Mouse (Mus musculus): ENCODE measurements around the gene Slc40a1. TPM values are rescaled to one million over a fixed set of nuclear protein-coding genes. Genes with fewer than 3 reads are reported as not detected.

Gene Slc40a1
- polyA plus RNA-seq, 1 experiment from 2014 or later: 26.0 TPM

DNA sequence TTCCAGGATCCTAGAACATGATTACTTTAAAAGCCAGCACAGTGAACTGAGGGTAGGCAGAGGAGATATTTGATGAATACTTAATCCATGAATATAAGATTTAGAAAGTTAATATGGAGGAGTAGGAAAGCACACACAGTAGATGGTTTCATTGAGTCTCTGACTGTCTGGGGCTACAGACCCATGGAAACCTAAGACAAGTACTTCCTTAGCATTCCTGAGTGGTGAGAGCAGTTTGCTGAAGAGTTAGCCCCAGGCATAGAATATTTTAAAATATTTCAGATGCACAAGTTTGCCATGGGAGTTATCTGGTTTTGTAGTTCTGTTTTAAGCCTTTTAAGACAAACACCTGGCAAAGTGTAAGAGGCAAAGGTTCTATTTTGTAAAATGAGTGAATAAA, 65.2 kb downstream of the Slc40a1 start:
- H3K4me3 ChIP-seq (ENCODE audit: control insufficient read depth in 1 of 2, insufficient read depth in 1 of 2, low read depth in 1 of 2, low read length in 2 of 2): no peak overlapping the region
- no peak overlapping the region for H3K9ac ChIP-seq (ENCODE audit: low read length)
- H3K4me2 ChIP-seq (ENCODE audit: low read length): no peak overlapping the region
- ATAC-seq (ENCODE audit: insufficient number of reproducible peaks, insufficient read depth, low FRiP score, low read depth): no peak
- H3K36me3 ChIP-seq (ENCODE audit: control insufficient read depth, insufficient read depth, low read length): no peaks in the 10 kb centered on the region
- H3K27me3 ChIP-seq (ENCODE audit: control insufficient read depth, insufficient read depth, low read length): no peaks in the 10 kb centered on the region
- no peaks in the 10 kb centered on the region for H3K9me3 ChIP-seq (ENCODE audit: control insufficient read depth, low read length)
- peaks cover 12 to 28% of the 10 kb centered on the region in 2 experiments for H3K4me1 ChIP-seq (ENCODE audit: control insufficient read depth in 2 of 2, insufficient read depth in 2 of 2, low read length in 2 of 2)
- no peak overlapping the region; a peak in 1 of 4 replicates for H3K27ac ChIP-seq (replicated peaks in 1 of 2; ENCODE audit: control insufficient read depth in 1 of 2, insufficient read depth in 1 of 2, low read depth in 2 of 2, low read length in 2 of 2)

DNA sequence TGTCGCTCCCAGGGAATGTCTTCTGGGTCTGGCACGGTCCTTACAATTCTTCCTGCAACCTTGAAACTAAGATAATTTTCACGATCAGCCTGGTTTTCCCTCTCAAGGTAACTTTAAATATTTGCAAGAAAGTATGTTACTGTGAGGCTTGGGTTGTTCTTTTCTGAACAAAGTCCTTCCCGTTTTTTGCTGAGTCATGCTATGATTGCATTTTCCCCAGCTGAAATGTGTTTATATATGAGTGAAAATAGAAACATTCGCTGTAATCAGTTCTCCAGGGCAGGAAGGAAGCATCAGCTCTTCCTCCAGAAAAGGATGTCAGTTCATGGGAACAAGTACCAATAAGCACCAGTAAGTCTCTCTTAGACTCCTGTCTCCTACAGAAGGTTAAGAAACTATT, 66.0 kb downstream of the Slc40a1 start:
- Histone ChIP-seq H3K9me3 (ENCODE audit: control insufficient read depth, low read length) (no peaks in the 10 kb centered on the region), H3K4me1 (ENCODE audit: control insufficient read depth in 2 of 2, insufficient read depth in 2 of 2, low read length in 2 of 2) (peaks cover 8 to 21% of the 10 kb centered on the region in 2 experiments), H3K27me3 (ENCODE audit: control insufficient read depth, insufficient read depth, low read length) (no peaks in the 10 kb centered on the region), H3K4me2 (ENCODE audit: low read length) (peak overlapping the region; percentile 5; the same call in 1 of the 2 replicates), H3K9ac (ENCODE audit: low read length) (no peak overlapping the region), H3K27ac (replicated peaks in 1 of 2; ENCODE audit: control insufficient read depth in 1 of 2, insufficient read depth in 1 of 2, low read depth in 2 of 2, low read length in 2 of 2) (peak overlapping the region in 1 of 2 experiments; percentile 41; a peak in 1 of 4 replicates), H3K36me3 (ENCODE audit: control insufficient read depth, insufficient read depth, low read length) (no peaks in the 10 kb centered on the region), H3K4me3 (ENCODE audit: control insufficient read depth in 1 of 2, insufficient read depth in 1 of 2, low read depth in 1 of 2, low read length in 2 of 2) (no peak overlapping the region)
- WGBS: 38% methylated on average over 5 of the region's 5 CpGs
- ATAC-seq (ENCODE audit: insufficient number of reproducible peaks, insufficient read depth, low FRiP score, low read depth): no peak

Other genes with a start within 250 kb of the Slc40a1 start
- gene Wdr75, start 131.4 kb downstream of the Slc40a1 start, polyA plus RNA-seq (2014; fragmentation: Nextera tagmentation; extraction: Ambion mirVana): 33.2 and 44.0 TPM in 2 replicates
- gene Gm5269, start 36.2 kb downstream of the Slc40a1 start, polyA plus RNA-seq (2014; fragmentation: Nextera tagmentation; extraction: Ambion mirVana): not detected in 2 replicates
- gene Dnah7b, start 139.8 kb upstream of the Slc40a1 start, polyA plus RNA-seq (2014; fragmentation: Nextera tagmentation; extraction: Ambion mirVana): 1.8 TPM in 2 replicates

All from heart, embryonic 14.5 days (tissue).